In the genomic region with DNA sequence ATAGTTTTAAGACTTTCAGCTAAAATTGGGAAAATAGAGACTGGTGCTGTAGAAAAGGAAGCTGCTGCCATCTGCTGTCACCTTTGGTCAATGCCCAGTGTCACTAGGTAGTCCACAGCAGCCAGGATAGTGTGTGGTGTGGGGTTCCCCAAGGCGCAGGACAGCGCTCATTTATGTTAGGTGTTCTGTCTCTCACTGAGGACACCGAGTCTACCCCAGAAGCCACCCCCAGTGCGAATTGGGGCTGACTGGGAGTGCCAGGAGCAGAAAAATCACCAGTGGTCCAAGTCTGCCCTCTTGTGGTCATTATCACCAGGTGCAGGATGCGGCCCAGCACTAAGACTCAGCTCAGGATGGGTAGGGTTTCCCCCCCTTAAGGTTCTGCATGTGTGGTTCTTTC, we compare ENCODE assay signal across 8 mouse cellular contexts. TPM values are rescaled to one million over a fixed set of nuclear protein-coding genes. Genes with fewer than 3 reads are reported as not detected.
A peak's percentile ranks its signal among the peaks of the same experiment; 100 is the strongest.
DNase-seq lines count a peak whose midpoint lies in the region; ATAC-seq lines count a peak whose summit lies in the region.

No protein-coding gene starts in this region.

- H3K4me3 ChIP-seq in limb, embryonic 10.5 days, result no peak overlapping the region
- H3K4me3 ChIP-seq in midbrain, embryonic 13.5 days (replicated peaks), result no peak overlapping the region

- H3K27me3 ChIP-seq in limb, embryonic 10.5 days (ENCODE audit: low read depth, poor library complexity, severe bottlenecking), result no peaks in the 10 kb centered on the region
- H3K27me3 ChIP-seq in midbrain, embryonic 13.5 days, result no peaks in the 10 kb centered on the region

- no peaks in the 10 kb centered on the region for H3K9me3 ChIP-seq in limb, embryonic 10.5 days (replicated peaks)
- H3K9me3 ChIP-seq in midbrain, embryonic 13.5 days, result no peaks in the 10 kb centered on the region

- peak; percentile 42 to 71 for DNase-seq in urinary bladder, adult 18-20 months (ENCODE audit: low spot score in 2 of 2)
- no peak for DNase-seq in urinary bladder, postnatal 10 days (ENCODE audit: low spot score)
- DNase-seq in embryo, embryonic 9.5 days (ENCODE audit: extremely low spot score), result peak; percentile 63
- peak; percentile 64 to 89 for DNase-seq in heart, adult 18-20 months
- DNase-seq in kidney, adult 11 months, result peak; percentile 36
- DNase-seq in limb, embryonic 10.5 days (ENCODE audit: low spot score), result peak; percentile 64
- peak; percentile 45 for DNase-seq in skeletal muscle tissue, adult 2 months (ENCODE audit: low read depth, low spot score)

- H3K9ac ChIP-seq in midbrain, embryonic 13.5 days (replicated peaks), result no peak overlapping the region

- H3K4me1 ChIP-seq in limb, embryonic 10.5 days, result no peaks in the 10 kb centered on the region
- no peaks in the 10 kb centered on the region for H3K4me1 ChIP-seq in midbrain, embryonic 13.5 days (replicated peaks)

- no peaks in the 10 kb centered on the region for H3K36me3 ChIP-seq in limb, embryonic 10.5 days
- H3K36me3 ChIP-seq in midbrain, embryonic 13.5 days, result no peaks in the 10 kb centered on the region

- H3K27ac ChIP-seq in limb, embryonic 10.5 days, result no peak overlapping the region
- no peak overlapping the region for H3K27ac ChIP-seq in midbrain, embryonic 13.5 days

- 7% methylated on average over 5 of the region's 5 CpGs for WGBS in limb, embryonic 10.5 days
- 10% methylated on average over 5 of the region's 5 CpGs for WGBS in midbrain, embryonic 13.5 days

- H3K4me2 ChIP-seq in midbrain, embryonic 13.5 days (replicated peaks), result no peak overlapping the region

- peak; percentile 89 for ATAC-seq in midbrain, embryonic 13.5 days

RNA-seq across cellular contexts. Expression of a gene that starts 26.8 kb away (rescaled TPM):
- total RNA-seq in heart, adult 18-20 months (2021), result 100 to 1,000 TPM; 907 to 950 TPM
- polyA plus RNA-seq in limb, embryonic 10.5 days (2016; fragmentation: Nextera tagmentation; extraction: Ambion mirVana), result 209 and 241 TPM in 2 replicates
- 436 and 465 TPM in 2 replicates for polyA plus RNA-seq in midbrain, embryonic 13.5 days (2015; fragmentation: Nextera tagmentation; extraction: Ambion mirVana)

RNA-seq across cellular contexts. Expression of a gene that starts 37.4 kb away (rescaled TPM):
- under 1 TPM in 1 of 2 experiments, not detected in 1; 0.72 TPM for total RNA-seq in heart, adult 18-20 months (2021)
- not detected in 2 replicates for polyA plus RNA-seq in limb, embryonic 10.5 days (2016; fragmentation: Nextera tagmentation; extraction: Ambion mirVana)
- polyA plus RNA-seq in midbrain, embryonic 13.5 days (2015; fragmentation: Nextera tagmentation; extraction: Ambion mirVana), result not detected in 2 replicates
